Mouse (Mus musculus): ENCODE measurements around the gene Edc4.

The Edc4 gene

DNA sequence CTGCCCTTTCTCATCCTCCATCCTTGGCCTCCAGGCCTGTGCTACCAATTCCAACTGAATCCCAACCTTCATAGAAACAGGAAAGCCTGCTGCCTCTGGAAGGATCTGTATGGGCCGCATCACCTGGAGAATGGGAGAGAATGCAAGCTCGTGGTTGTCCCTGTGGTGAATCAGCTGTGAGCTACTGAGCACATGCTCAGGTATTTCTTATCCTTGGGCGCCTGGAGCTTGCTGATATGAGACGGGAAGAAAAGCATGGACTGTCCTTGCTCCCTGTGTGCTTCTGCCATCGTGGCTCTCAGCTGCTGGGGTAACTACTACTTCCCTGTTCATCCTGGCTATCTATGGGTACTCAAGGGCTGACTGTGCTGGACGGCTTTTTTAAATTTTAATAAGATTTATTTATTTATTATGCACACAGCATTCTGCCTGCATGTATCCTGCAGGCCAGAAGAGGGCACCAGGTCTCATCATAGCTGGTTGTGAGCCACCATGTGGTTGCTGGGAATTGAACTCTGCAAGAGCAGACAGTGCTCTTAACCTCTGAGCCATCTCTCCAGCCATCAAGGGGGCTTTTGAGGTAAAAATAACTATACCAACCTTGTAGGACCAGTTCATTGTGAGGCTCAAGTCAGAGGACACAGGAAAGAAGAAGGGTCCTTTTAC, 14.2 kb upstream of the Edc4 start:
- no peak for DNase-seq (ENCODE audit: low read depth, low spot score)

DNA sequence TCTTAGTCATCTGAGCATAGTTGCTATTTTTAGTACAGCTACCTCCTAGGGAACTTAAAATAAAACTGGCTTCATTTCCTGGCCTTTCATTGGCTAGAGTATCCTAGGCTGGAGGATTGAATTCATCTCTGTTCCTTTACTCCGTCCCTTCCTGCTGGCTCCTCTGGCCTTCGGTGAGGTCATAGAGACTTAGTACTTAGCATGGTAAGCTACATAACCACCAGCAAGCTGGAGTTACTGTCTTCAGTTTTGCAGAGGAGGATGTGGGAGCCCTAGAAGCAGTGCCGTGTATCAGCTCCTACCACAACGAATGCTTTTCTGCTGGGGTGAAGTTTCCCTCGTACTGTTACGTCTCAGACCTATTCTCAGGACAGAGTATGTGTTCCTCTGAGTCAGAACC, 6.4 kb upstream of the Edc4 start:
- DNase-seq (ENCODE audit: low read depth, low spot score): no peak

DNA sequence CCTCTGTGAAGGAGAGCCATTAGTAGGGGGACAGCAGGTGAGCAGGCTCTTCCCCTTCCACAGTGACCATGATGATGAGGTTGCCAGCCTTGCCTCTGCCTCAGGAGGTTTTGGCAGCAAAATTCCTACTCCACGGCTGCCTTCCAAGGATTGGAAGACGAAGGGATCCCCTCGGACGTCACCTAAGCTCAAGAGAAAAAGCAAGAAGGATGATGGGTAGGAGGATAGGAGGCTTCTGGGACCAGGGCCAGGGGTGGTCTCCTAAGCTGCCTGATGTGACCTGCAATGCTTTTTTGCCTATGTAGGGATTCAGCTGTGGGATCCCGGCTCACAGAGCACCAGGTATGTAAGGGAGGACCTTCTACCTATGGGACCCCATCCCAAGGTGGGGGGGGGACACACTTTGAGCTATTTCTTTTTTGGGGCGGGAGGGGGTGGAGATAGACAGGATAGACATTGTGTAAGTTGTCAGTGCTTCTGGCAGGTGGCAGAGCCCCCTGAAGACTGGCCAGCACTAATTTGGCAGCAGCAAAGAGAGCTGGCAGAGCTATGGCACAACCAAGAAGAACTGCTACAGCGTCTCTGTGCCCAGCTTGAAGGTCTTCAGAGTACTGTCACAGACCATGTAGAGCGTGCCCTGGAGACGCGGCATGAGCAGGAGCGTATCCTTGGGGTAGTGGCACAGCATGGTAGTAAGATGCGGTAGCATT, 9.2 kb downstream of the Edc4 start:
- no peak for DNase-seq (ENCODE audit: low read depth, low spot score)

DNA sequence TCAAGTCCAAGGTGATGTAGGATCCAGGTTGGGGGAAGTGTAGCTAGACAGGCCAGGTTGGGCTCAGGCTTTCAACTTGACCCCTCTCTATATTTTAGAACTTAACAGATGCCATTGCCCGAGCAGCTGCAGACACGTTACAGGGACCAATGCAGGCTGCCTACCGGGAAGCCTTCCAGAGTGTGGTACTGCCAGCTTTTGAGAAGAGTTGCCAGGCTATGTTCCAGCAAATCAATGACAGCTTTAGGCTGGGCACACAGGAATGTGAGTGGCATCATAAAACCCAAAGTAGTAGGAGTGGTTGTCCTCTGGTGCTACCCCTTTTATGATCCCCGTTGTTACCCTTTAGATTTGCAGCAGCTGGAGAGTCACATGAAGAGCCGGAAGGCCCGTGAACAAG, 10.2 kb downstream of the Edc4 start:
- no peak for DNase-seq (ENCODE audit: low read depth, low spot score)

DNA sequence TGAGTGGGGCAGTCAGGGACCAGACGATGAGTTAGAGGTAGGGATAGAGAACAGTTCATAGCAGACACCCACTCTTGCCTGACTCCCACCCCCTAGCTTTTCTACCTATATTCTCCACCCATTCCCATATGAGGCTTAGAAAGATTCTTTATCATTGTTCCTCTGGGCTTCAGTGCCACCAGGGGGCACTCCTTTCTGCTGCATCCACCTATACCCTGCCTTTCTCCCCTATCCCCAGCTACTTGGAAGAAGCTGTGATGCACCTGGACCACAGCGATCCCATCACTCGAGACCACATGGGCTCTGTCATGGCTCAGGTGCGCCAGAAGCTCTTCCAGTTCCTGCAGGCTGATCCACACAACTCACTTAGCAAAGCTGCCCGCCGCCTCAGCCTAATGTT, 11.8 kb downstream of the Edc4 start:
- DNase-seq (ENCODE audit: low read depth, low spot score): peak; percentile 33

DNA sequence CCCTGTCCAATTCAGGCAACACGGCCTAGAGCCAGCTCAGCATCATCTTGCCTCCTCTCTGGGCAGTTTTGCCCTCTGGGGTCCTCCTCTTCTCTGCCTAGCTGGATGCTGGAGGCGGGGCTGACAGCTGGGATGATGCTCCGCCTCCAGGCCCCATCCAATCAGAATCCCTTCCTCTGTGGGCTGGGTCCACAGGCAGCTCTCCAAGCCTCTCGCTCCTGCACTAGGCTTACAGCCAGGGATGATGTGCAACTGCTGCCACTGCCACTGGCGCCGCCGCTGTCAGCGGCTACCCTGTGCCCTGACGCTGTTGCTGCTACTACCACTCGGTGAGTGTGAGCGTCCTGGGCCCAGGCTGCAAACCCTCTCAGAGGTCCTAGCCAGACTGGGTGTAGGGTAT, 12.7 kb downstream of the Edc4 start, which contains the start of gene Nrn1l:
Gene Nrn1l (plus strand): TSS at position 229 of the 400 bp plus-strand sequence.
- peak; percentile 60 for DNase-seq (ENCODE audit: low read depth, low spot score)

DNA sequence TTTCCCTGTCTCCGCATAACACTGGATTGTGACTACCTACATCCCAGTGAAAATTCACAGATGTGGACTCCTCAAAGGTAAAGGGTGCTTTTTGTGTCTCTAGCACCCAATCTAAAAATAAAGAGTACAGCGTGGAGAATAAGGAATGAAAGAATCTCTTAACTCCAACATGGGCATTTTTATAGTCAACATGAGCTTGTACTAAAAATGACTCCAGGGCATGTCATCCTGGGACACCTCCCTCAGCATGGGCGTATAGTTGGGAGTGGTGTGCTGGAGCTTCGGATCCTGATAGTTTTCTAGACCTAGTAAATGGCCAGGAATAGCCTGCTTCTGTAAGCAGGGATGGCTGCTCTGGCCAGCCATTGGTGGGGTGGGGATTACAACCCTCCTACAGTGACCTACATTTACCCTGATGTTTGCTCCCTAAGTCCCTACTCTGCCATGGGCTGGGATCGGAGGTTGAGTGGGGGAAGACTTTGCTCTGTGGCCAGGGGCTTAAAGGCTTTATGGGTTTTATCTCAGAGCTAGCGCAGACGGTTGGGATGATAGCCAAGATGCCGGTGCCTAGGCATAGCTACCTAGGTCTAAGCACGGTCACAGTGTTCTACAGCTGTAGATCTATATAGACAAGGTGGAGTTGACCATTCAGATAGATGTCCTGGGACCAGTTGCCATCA, 17.3 kb downstream of the Edc4 start:
- DNase-seq (ENCODE audit: low read depth, low spot score): peak; percentile 86

DNA sequence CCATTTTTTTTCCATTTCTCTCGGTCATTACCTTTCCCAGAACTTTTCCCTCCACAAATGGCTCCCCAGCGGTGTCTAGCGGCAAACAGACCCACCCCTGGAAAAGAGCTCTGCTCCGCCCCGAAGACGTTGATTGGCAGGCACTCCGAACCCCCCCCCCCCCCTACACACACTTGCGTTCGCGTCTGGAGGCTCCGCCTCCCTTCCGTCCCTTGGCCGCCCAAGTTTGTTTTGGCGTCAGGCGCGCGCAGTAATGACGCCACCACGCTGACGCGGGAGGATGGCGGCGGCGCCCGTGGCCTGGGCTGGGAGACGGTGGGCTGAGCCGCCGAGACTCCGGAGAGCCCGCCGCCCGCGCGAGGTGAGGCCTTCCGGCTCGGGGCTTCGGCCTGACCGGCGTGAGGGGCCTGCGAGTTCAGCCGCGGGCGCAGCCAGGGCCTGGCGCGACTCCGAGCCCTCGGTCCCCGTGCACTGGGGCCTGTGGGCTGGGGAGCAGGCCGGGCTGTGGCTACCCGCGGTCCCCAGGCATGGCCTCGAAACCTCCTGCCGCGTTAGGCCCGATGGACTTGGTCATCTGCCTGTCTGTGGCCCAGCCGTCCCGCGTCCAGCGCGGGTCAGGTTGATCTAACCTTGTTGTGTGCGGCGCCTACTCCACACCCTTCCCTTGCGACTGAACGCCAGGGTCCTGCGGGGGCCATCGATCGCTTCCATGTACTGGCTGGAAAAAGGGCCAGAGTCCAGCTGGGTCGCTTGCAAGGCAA, 19.7 kb downstream of the Edc4 start, which contains the start of gene Pskh1:
Gene Pskh1 (plus strand): TSS at position 262 of the 761 bp plus-strand sequence.
- peak; percentile 86 for DNase-seq (ENCODE audit: low read depth, low spot score)

DNA sequence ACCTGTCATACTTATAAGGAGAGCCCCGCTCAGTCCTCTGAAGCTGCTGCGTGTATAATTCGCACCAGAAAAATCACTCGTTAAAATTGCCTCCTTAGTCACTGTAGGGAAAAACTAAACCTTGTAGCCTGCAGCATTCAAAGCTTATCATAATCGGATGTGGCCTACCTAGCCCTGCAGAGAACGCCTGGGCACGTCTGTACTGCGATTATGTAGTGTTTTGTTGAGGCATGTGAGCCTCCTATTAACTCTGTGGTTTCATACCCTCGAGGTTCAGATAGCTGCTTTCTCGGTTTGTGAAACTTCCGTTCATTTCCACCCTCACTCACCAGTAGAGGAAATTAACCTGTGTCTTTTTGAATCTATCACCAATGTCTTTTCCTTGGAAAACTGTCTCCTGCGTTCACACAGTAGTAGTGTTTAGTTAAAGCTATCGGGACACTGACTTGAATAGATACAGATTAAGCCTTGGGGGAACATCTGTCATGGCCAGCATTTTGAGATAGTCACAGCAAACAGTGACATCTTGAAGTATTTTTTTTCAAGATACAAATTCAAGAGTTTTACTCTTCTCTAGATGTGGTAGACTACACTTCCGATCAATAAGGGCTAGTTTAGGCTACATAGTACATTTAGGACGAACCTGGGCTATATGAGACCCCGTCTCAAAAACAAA, 20.4 kb downstream of the Edc4 start:
- peak; percentile 17 for DNase-seq (ENCODE audit: low read depth, low spot score)

DNA sequence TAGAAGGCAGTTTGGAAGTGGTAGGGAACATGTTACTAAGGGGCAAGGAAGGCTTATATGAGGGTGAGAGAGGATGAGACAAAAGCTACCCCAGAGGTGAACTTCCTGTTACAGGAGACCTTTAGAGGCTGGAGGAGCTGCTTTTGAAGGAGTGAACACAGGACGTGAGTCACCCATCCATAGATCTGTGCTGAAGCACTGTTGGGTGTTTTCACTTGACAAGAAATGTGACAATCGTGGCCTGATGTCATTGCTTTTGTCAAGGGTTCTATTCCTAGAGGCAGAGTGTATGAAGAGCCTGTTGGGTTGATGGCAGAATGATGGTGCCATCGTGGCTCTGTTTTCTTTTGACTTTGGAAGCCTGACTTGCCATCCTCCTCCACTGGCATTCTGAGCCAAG, 38.7 kb downstream of the Edc4 start:
- DNase-seq (ENCODE audit: low read depth, low spot score): no peak

DNA sequence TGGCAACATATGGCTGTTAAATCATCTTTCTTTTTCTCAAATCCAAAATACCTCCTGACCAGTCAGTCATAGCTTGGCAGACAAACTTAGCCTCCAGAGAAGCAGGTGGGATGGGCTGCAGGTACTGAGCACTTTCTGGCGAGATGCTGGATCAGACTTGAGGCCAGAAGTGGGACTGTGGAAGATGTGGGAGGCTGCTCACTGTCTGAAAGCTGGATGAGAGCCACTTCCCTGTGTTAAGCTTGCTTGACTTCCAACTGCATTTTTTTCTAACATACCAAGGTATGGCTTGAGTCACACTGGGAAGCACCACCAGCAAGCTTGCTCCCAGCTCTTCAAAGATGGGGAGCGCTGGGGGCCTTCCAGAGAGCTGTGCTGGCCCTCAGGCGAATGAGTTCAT, 44.4 kb downstream of the Edc4 start:
- DNase-seq (ENCODE audit: low read depth, low spot score): no peak

DNA sequence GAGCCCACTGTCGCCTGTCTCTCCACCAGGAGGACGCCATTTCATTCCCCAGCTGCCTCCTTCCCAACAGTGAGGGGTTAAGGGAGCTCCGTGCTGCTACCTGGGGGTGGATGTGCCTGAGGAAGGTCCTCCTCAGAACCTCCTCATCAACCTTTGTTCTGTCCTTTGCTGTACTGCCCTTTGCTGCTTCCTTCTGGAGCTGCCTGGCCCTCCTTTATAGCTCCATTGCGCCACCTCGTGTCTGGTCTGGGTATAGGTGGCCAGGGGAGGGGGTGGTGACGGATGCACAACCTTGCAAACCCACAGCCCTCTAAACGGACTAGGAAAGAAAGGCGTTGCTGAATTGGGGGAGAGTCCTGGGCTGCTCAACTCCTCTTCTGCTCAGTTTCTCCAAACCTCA, 49.9 kb downstream of the Edc4 start:
- peak; percentile 79 for DNase-seq (ENCODE audit: low read depth, low spot score)

DNA sequence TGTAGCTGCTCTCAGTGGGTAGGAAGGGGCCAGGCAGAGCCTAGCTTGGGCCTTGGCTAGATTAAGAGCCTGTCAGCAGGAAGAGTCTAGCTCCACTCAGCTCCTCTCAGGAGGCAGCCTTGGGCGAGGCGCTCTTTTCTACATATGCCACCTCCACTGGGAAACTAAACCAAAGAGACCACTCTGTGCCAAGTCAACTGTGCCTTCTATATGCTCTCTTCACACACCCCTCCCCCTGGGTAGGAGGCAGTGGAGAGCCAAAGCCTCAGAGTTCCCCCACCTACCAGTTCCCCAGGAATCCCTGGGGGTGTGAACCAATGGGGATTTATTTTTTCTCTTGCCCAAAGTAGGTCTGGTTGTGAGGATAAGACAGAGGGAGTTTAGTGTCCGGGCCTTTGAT, 50.6 kb downstream of the Edc4 start:
- no peak for DNase-seq (ENCODE audit: low read depth, low spot score)

DNA sequence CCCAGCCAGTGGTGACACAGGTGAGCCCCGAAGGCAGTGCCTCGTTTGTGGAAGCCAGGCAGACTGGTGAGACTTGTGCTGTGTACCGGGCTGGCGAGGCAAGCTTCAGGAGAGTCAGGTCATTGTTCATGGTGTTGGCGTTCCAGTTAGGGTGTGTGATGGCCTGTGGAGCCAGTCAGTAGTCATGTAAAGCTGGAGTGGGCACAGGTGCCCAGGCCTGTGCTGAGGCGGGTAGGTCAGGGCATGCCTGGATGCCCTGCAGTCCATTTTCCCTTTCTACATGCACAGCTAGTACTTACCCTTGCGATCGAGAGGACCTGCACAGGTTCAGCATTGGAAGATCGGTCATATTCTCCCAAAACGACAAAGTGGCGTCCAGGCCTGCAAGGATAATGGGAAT, 51.8 kb downstream of the Edc4 start:
- DNase-seq (ENCODE audit: low read depth, low spot score): no peak

DNA sequence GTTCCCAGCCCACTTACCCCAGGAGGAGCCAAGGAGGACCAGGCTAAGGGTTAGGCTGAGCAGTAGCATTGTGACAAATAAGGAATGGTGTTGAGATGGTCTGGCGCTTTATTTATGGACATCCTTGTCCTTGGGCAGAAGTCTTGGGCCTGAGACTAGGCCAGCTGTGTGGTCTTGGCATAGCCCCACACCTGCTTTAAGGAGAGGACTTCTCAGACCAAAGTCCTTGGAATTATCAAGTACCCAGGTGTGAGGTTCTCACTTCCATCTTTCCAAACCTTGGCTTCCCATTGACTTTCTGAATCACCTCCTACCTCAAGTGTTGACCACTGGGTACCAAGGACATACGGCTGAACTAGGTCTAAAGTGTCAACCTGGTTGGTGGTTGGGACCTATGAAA, 53.1 kb downstream of the Edc4 start, which contains the start of gene Ctrl:
Gene Ctrl (minus strand): TSS at position 101 of the 400 bp plus-strand sequence.
- no peak for DNase-seq (ENCODE audit: low read depth, low spot score)

DNA sequence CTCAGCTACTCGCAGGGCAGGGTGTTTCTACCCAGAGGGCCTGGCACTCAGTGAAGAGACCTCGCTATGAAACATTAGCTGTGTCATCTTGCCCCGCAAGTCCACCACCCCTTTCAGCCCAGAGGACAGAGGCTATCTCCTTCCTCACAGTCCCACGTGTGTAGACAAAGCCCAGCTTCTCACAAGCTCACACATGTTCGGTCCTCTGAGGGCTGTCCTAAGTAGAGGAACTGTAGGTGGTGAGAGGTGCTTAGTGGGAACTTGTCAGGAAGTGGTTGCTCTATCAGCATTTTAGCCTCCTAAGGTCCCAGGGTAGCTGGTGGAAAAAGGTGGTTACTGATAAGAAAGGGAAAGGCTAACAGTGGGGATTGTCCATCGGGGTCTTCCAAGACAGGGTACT, 54.4 kb downstream of the Edc4 start:
- DNase-seq (ENCODE audit: low read depth, low spot score): no peak

DNA sequence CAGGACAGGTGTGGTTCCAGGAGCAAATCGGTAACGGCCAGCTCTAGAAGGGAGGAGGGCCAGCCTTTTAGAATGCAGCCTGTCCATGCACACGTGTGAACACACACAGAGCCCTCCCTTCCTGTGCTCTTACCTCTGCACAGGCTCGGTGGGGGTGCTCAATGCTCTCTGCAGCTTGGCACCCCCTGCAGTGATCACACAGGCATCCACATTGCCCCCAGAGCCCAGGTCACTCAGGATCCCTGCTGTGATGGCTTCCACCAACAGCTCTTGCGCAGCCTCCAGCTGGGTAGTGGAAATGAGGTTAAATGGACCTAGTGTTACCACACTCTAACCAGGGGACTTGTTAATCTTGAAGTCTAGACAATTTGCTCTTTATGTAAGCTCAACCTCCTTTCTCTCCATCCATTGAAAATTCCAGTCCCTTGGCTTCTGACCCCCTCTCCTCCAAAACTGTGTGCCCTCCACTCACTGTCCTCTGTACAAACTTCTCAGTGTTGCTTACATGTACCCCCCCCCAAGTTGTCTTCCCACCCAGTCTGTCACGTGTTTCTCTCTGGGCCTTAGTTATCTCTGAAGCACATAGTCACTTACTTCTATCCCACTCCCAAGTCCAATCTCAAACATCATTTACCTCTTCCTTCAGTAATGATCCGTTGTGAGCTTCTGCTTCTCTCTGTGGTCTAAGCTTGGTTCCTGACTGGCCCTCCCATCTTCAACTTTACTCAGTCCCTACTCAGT, 55.4 kb downstream of the Edc4 start:
- no peak for DNase-seq (ENCODE audit: low read depth, low spot score)

DNA sequence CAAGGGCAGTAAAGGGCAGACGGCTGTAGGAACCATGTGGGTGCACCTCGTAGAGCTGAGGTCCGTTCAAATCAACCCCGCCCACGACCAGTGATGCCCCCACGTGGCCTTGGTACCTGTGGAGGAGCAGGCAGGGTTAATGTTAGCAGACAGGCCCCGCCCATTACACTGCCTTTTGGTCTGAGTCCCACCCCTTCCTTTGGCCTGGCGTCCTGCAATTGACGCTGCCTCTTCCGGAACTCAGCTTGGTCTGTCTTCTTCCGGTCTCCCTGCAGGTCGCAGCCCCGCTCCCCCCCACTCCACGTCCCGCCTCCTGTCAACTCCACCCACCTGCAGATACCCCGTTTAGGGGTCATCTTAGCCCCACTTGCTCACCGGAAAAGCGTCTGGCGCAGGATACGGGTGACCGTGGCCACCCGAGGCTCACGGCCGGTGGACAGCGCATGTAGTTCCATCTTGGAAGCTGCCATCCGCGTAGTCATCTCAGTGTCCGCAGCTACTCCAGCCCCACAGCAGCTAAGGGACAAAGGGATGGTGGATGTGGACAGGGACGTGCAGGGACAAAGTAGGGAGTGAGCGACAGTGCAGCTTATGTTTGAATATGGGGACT, 56.3 kb downstream of the Edc4 start:
- peak; percentile 80 for DNase-seq (ENCODE audit: low read depth, low spot score)

DNA sequence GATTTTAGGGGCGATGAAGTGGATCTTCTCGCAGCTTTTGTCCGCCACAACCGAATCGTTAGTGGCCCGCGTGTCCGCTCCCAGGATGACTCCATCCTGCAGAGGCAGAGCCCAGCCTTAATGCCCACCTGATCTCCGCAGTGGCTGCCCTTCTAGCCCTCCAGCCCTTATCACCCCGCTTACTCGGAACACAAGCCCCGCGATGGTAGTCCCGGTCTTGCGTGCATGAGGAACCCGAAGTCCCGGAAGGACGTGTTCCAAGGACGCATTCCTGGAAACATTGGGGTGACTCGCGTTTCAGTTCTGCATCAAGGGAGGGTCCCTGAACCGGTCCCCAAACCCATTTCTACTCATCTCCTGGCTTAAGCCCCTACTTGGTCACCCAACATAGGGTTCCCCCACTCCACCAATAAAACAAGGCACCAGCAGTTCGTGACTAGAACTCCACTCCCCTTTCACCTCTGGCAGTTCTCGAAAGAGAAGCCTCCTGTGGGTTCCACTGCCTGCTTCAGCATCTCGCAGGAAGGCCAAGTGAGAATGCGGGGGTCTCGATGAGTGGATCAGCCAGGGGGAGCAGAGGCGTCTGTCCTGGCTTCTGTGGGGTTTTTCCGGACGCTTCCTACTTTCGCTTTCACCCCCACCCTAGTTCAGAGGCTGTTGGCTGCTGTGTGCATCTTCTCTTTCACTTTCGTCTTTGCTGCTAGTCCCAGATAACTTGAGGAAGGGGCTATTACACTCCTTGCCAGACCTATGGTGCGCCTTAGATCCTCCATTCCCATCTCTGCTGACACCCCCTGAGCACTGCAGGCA, 57.0 kb downstream of the Edc4 start:
- no peak for DNase-seq (ENCODE audit: low read depth, low spot score)
